Comparison of ENCODE assay signal across 12 mouse cellular contexts in genomic region chr4:107597226-107597897, GRCm38 (mm10).
DNase-seq lines count a peak whose midpoint lies in the region; ATAC-seq and TF ChIP-seq lines count a peak whose summit lies in the region.
"Had no signal": no experiment of that assay in that cellular context is flagged by ENCODE, and none has a peak within 500 bp of the region (broad histone marks: within the 10 kb centered on the region; RNA-seq: fewer than 3 reads in every experiment).

No protein-coding gene starts in this region.

- no peak for TF ChIP-seq CTCF in heart, postnatal 0 days (IDR thresholded peaks at IDR 0.05; ENCODE audit: low read depth)
- TF ChIP-seq CTCF in lung, embryonic 14.5 days (IDR thresholded peaks at IDR 0.05; ENCODE audit: low read depth): no peak

- peak; percentile 14; the same call in 1 of the 2 replicates for ATAC-seq in heart, postnatal 0 days (ENCODE audit: insufficient read depth, low read depth)
- no peak for ATAC-seq in lung, embryonic 14.5 days (ENCODE audit: insufficient read depth)
- no peak for ATAC-seq in hindbrain, embryonic 13.5 days (ENCODE audit: low FRiP score)
- ATAC-seq in midbrain, embryonic 15.5 days (replicated peaks): 0 out of 2 replicates have a peak, but pooled peaks have one; percentile 28

- peaks cover 15% of the 10 kb centered on the region for H3K4me1 ChIP-seq in heart, postnatal 0 days (ENCODE audit: control insufficient read depth, insufficient read depth)
- peaks cover 13% of the 10 kb centered on the region for H3K4me1 ChIP-seq in lung, embryonic 14.5 days (ENCODE audit: insufficient read depth)
- H3K4me1 ChIP-seq in hindbrain, embryonic 13.5 days (replicated peaks): peaks cover 14% of the 10 kb centered on the region
- peaks cover 14% of the 10 kb centered on the region for H3K4me1 ChIP-seq in midbrain, embryonic 15.5 days

- H3K4me3 ChIP-seq in heart, postnatal 0 days (ENCODE audit: low read depth, low read length): no peak overlapping the region
- H3K4me3 ChIP-seq in lung, embryonic 14.5 days (ENCODE audit: low read depth, low read length): no peak overlapping the region
- H3K4me3 ChIP-seq in hindbrain, embryonic 13.5 days: no peak overlapping the region
- H3K4me3 ChIP-seq in midbrain, embryonic 15.5 days: no peak overlapping the region
- H3K4me3 ChIP-seq: liver, embryonic 15.5 days had no signal

- H3K36me3 ChIP-seq in heart, postnatal 0 days (replicated peaks; ENCODE audit: control insufficient read depth, insufficient read depth, low read length): no peaks in the 10 kb centered on the region
- H3K36me3 ChIP-seq in lung, embryonic 14.5 days (ENCODE audit: insufficient read depth): no peaks in the 10 kb centered on the region
- no peaks in the 10 kb centered on the region for H3K36me3 ChIP-seq in hindbrain, embryonic 13.5 days
- H3K36me3 ChIP-seq in midbrain, embryonic 15.5 days (replicated peaks): no peaks in the 10 kb centered on the region
- H3K36me3 ChIP-seq: liver, embryonic 15.5 days had no signal

- WGBS in heart, postnatal 0 days: 40% methylated on average over 9 of the region's 9 CpGs
- 44% methylated on average over 9 of the region's 9 CpGs for WGBS in lung, embryonic 14.5 days
- WGBS in hindbrain, embryonic 13.5 days: 63% methylated on average over 9 of the region's 9 CpGs
- WGBS in midbrain, embryonic 15.5 days: 55% methylated on average over 9 of the region's 9 CpGs

- peak overlapping the region; percentile 27; the same call in 1 of the 2 replicates for H3K4me2 ChIP-seq in heart, postnatal 0 days (ENCODE audit: low read depth, low read length)
- H3K4me2 ChIP-seq in lung, embryonic 14.5 days: peak overlapping the region; percentile 18; the same call in 1 of the 2 replicates
- H3K4me2 ChIP-seq in hindbrain, embryonic 13.5 days: no peak overlapping the region
- H3K4me2 ChIP-seq in midbrain, embryonic 15.5 days: no peak overlapping the region
- H3K4me2 ChIP-seq: liver, embryonic 15.5 days had no signal

- H3K27me3 ChIP-seq in heart, postnatal 0 days (ENCODE audit: control insufficient read depth, insufficient read depth, low read length): no peaks in the 10 kb centered on the region
- no peaks in the 10 kb centered on the region for H3K27me3 ChIP-seq in lung, embryonic 14.5 days (ENCODE audit: insufficient read depth, low read length)
- H3K27me3 ChIP-seq in hindbrain, embryonic 13.5 days: no peaks in the 10 kb centered on the region
- no peaks in the 10 kb centered on the region for H3K27me3 ChIP-seq in midbrain, embryonic 15.5 days (replicated peaks)

- no peak for DNase-seq in heart, postnatal 0 days (ENCODE audit: low spot score)
- no peak for DNase-seq in heart, postnatal 25 days (ENCODE audit: low spot score)
- no peak for DNase-seq in lung, embryonic 14.5 days
- no peak for DNase-seq in lung, postnatal 25 days (ENCODE audit: low spot score)
- no peak for DNase-seq in cerebellum, adult 11-12 months
- DNase-seq: adrenal gland, postnatal 25 days; kidney, postnatal 10 days; layer of hippocampus, postnatal 36 days; spleen, adult 18-20 months had no signal

- 0 out of 2 replicates have a peak overlapping the region, but pooled peaks have one; percentile 28 for H3K27ac ChIP-seq in heart, postnatal 0 days (ENCODE audit: low read depth)
- H3K27ac ChIP-seq in lung, embryonic 14.5 days (ENCODE audit: low read depth): no peak overlapping the region
- H3K27ac ChIP-seq in hindbrain, embryonic 13.5 days: peak overlapping the region; percentile 64; the same call in 1 of the 2 replicates
- 0 out of 2 replicates have a peak overlapping the region, but pooled peaks have one; percentile 23 for H3K27ac ChIP-seq in midbrain, embryonic 15.5 days
- H3K27ac ChIP-seq: liver, embryonic 15.5 days had no signal

- H3K9me3 ChIP-seq in heart, postnatal 0 days (replicated peaks; ENCODE audit: control insufficient read depth, low read length): no peaks in the 10 kb centered on the region
- no peaks in the 10 kb centered on the region for H3K9me3 ChIP-seq in lung, embryonic 14.5 days (ENCODE audit: low read depth, low read length)
- no peaks in the 10 kb centered on the region for H3K9me3 ChIP-seq in hindbrain, embryonic 13.5 days
- no peaks in the 10 kb centered on the region for H3K9me3 ChIP-seq in midbrain, embryonic 15.5 days
- H3K9me3 ChIP-seq: liver, embryonic 15.5 days had no signal

- no peak overlapping the region for H3K9ac ChIP-seq in heart, postnatal 0 days (replicated peaks; ENCODE audit: low read depth, low read length)
- no peak overlapping the region; the same call in 1 of the 2 replicates for H3K9ac ChIP-seq in lung, embryonic 14.5 days
- no peak overlapping the region for H3K9ac ChIP-seq in hindbrain, embryonic 13.5 days
- no peak overlapping the region for H3K9ac ChIP-seq in midbrain, embryonic 15.5 days
- H3K9ac ChIP-seq: liver, embryonic 15.5 days had no signal

- TF ChIP-seq EP300 in heart, postnatal 0 days (IDR thresholded peaks at IDR 0.05; ENCODE audit: low read depth): no peak

- intact Hi-C loops in heart, postnatal 25 days (cut with DNase I): no loop called here

Comparison
In these comparisons a context has a peak if more than half of its experiments do, and no peak if none do; other contexts are left out.
1. ATAC-seq: peak in heart, postnatal 0 days (single experiment) and midbrain, embryonic 15.5 days (single experiment); none in lung, embryonic 14.5 days (single experiment) and hindbrain, embryonic 13.5 days (single experiment).
2. H3K4me2 ChIP-seq: peak in heart, postnatal 0 days (single experiment) and lung, embryonic 14.5 days (single experiment); none in hindbrain, embryonic 13.5 days (single experiment) and midbrain, embryonic 15.5 days (single experiment).